ENCODE assay signal across 10 mouse cellular contexts in genomic region chr2:127854332-127854991, GRCm38 (mm10). TPM values are rescaled to one million over a fixed set of nuclear protein-coding genes. Genes with fewer than 3 reads are reported as not detected.
DNase-seq lines count a peak whose midpoint lies in the region; ATAC-seq lines count a peak whose summit lies in the region.
"Had no signal": no experiment of that assay in that cellular context is flagged by ENCODE, and none has a peak within 500 bp of the region (broad histone marks: within the 10 kb centered on the region; RNA-seq: fewer than 3 reads in every experiment).

No protein-coding gene starts in this region.

- no peaks in the 10 kb centered on the region for H3K27me3 ChIP-seq in heart, embryonic 12.5 days (replicated peaks)

- WGBS in heart, embryonic 12.5 days: 54% methylated on average over 4 of the region's 4 CpGs

- peak; percentile 80 for ATAC-seq in heart, embryonic 12.5 days (ENCODE audit: insufficient number of reproducible peaks, low FRiP score)
- ATAC-seq in erythroid progenitor cell, adult 5-6 weeks (replicated peaks; ENCODE audit: low FRiP score, poor library complexity, severe bottlenecking): no peak

- H3K9me3 ChIP-seq in heart, embryonic 12.5 days (replicated peaks): no peaks in the 10 kb centered on the region
- H3K9me3 ChIP-seq: G1E had no signal

- peaks cover 9% of the 10 kb centered on the region; the same call in 1 of the 2 replicates for H3K4me1 ChIP-seq in heart, embryonic 12.5 days (replicated peaks)

- H3K4me2 ChIP-seq in heart, embryonic 12.5 days: no peak overlapping the region

- H3K9ac ChIP-seq in heart, embryonic 12.5 days: no peak overlapping the region

- no peaks in the 10 kb centered on the region for H3K36me3 ChIP-seq in heart, embryonic 12.5 days
- H3K36me3 ChIP-seq: G1E had no signal

- peak; percentile 44 for DNase-seq in layer of hippocampus, adult 11-12 months (ENCODE audit: low spot score)
- DNase-seq in layer of hippocampus, adult 9-10 months (ENCODE audit: low spot score): no peak
- peak; percentile 94 to 97 for DNase-seq in cerebellum, postnatal 14 days
- peak; percentile 47 to 62 for DNase-seq in kidney, postnatal 36 days
- DNase-seq in lung, postnatal 4 days: peak; percentile 81 to 94
- peak; percentile 56 for DNase-seq in urinary bladder, postnatal 14 days (ENCODE audit: low spot score)

- H3K4me3 ChIP-seq in heart, embryonic 12.5 days: no peak overlapping the region

- no peak overlapping the region for H3K27ac ChIP-seq in heart, embryonic 12.5 days (ENCODE audit: poor library complexity, severe bottlenecking)
- H3K27ac ChIP-seq: macrophage had no signal

RNA-seq across cellular contexts. Expression of gene Acoxl, which starts 15.8 kb away (rescaled TPM):
- 0.19 and 0.32 TPM in 2 replicates for polyA plus RNA-seq in heart, embryonic 12.5 days (2016; fragmentation: Nextera tagmentation; extraction: Ambion mirVana)
- 0.84 TPM in 1 of 2 replicates, not detected in the other for total RNA-seq in erythroid progenitor cell, adult 5-6 weeks (2015; ENCODE audit: low replicate concordance)
- not detected in 2 replicates for total RNA-seq in erythroid progenitor cell, adult 5-6 weeks (2017; ENCODE audit: low replicate concordance)
- polyA plus RNA-seq: macrophage had no signal

RNA-seq across cellular contexts. Expression of gene Bub1, which starts 22.8 kb away (rescaled TPM):
- polyA plus RNA-seq in heart, embryonic 12.5 days (2016; fragmentation: Nextera tagmentation; extraction: Ambion mirVana): 50.0 and 54.9 TPM in 2 replicates
- total RNA-seq in erythroid progenitor cell, adult 5-6 weeks (2015; ENCODE audit: low replicate concordance): 161 and 187 TPM in 2 replicates
- total RNA-seq in erythroid progenitor cell, adult 5-6 weeks (2017; ENCODE audit: low replicate concordance): 126 and 183 TPM in 2 replicates
